Comparison of ENCODE assay signal across 12 mouse cellular contexts in genomic region chr8:125523213-125523612, GRCm38 (mm10). TPM values are rescaled to one million over a fixed set of nuclear protein-coding genes. Genes with fewer than 3 reads are reported as not detected.
DNase-seq lines count a peak whose midpoint lies in the region; ATAC-seq and TF ChIP-seq lines count a peak whose summit lies in the region.
"Had no signal": no experiment of that assay in that cellular context is flagged by ENCODE, and none has a peak within 500 bp of the region (broad histone marks: within the 10 kb centered on the region; RNA-seq: fewer than 3 reads in every experiment).

No protein-coding gene starts in this region.

- H3K9ac ChIP-seq in hindbrain, embryonic 14.5 days = no peak overlapping the region
- H3K9ac ChIP-seq in hindbrain, embryonic 13.5 days = no peak overlapping the region
- H3K9ac ChIP-seq in ES-Bruce4 (ENCODE audit: low read depth, poor library complexity, severe bottlenecking) = no peak overlapping the region
- H3K9ac ChIP-seq: liver, embryonic 13.5 days; neural tube, embryonic 13.5 days had no signal

- H3K4me2 ChIP-seq in hindbrain, embryonic 14.5 days (replicated peaks) = no peak overlapping the region
- no peak overlapping the region for H3K4me2 ChIP-seq in hindbrain, embryonic 13.5 days
- H3K4me2 ChIP-seq: liver, embryonic 13.5 days; neural tube, embryonic 13.5 days had no signal

- TF ChIP-seq POLR2A in ES-Bruce4 (IDR thresholded peaks at IDR 0.05; ENCODE audit: insufficient read depth, low read length) = no peak

- H3K9me3 ChIP-seq in hindbrain, embryonic 14.5 days (ENCODE audit: control insufficient read depth, low read length) = no peaks in the 10 kb centered on the region
- H3K9me3 ChIP-seq in hindbrain, embryonic 13.5 days = no peaks in the 10 kb centered on the region
- H3K9me3 ChIP-seq in ES-Bruce4 (replicated peaks; ENCODE audit: control insufficient read depth, insufficient read depth, low read length, poor library complexity, severe bottlenecking) = no peaks in the 10 kb centered on the region
- H3K9me3 ChIP-seq in limb, embryonic 10.5 days (replicated peaks) = no peaks in the 10 kb centered on the region
- H3K9me3 ChIP-seq: liver, embryonic 13.5 days; neural tube, embryonic 13.5 days had no signal

- H3K4me3 ChIP-seq in hindbrain, embryonic 14.5 days (replicated peaks; ENCODE audit: low read length) = no peak overlapping the region
- H3K4me3 ChIP-seq in hindbrain, embryonic 13.5 days = no peak overlapping the region
- H3K4me3 ChIP-seq in ES-Bruce4 (ENCODE audit: low read depth, low read length) = no peak overlapping the region
- no peak overlapping the region for H3K4me3 ChIP-seq in limb, embryonic 10.5 days
- H3K4me3 ChIP-seq: liver, embryonic 13.5 days; neural tube, embryonic 13.5 days had no signal

- TF ChIP-seq CTCF in ES-Bruce4 (IDR thresholded peaks at IDR 0.05; ENCODE audit: low read depth, low read length) = no peak

- ATAC-seq in hindbrain, embryonic 14.5 days (ENCODE audit: low FRiP score) = no peak
- ATAC-seq in hindbrain, embryonic 13.5 days (ENCODE audit: low FRiP score) = no peak
- ATAC-seq in erythroblast, adult 5-6 weeks (replicated peaks; ENCODE audit: low FRiP score, poor library complexity, severe bottlenecking) = no peak

- WGBS in hindbrain, embryonic 14.5 days = 44% methylated on average over 5 of the region's 5 CpGs
- WGBS in hindbrain, embryonic 13.5 days = 48% methylated on average over 5 of the region's 5 CpGs
- WGBS in limb, embryonic 10.5 days = 33% methylated on average over 5 of the region's 5 CpGs

- DNase-seq in hindbrain, embryonic 14.5 days (ENCODE audit: low spot score) = no peak
- peak; percentile 31 for DNase-seq in A20 (ENCODE audit: low read depth, low spot score)
- DNase-seq in limb, embryonic 10.5 days (ENCODE audit: low spot score) = no peak
- DNase-seq in frontal cortex, postnatal 14 days (ENCODE audit: low spot score in 2 of 2) = no peak
- DNase-seq in adrenal gland, postnatal 36 days = no peak
- DNase-seq: cerebellum, adult 11-12 months; liver, embryonic 13.5 days had no signal

- peaks cover 46% of the 10 kb centered on the region for H3K4me1 ChIP-seq in hindbrain, embryonic 14.5 days (replicated peaks; ENCODE audit: control insufficient read depth, insufficient read depth, low read length)
- H3K4me1 ChIP-seq in hindbrain, embryonic 13.5 days (replicated peaks) = peaks cover 76% of the 10 kb centered on the region
- H3K4me1 ChIP-seq in ES-Bruce4 (ENCODE audit: control insufficient read depth, insufficient read depth, low read length) = peaks cover 11% of the 10 kb centered on the region
- H3K4me1 ChIP-seq in limb, embryonic 10.5 days = peaks cover 84% of the 10 kb centered on the region

- peak overlapping the region; percentile 2; the same call in 1 of the 2 replicates for H3K27ac ChIP-seq in hindbrain, embryonic 14.5 days
- H3K27ac ChIP-seq in hindbrain, embryonic 13.5 days = no peak overlapping the region
- peak overlapping the region; percentile 27; the same call in 1 of the 2 replicates for H3K27ac ChIP-seq in ES-Bruce4 (ENCODE audit: insufficient read depth, low read length)
- H3K27ac ChIP-seq in limb, embryonic 10.5 days = peak overlapping the region; percentile 43; the same call in 1 of the 2 replicates
- H3K27ac ChIP-seq: kidney, postnatal 0 days; liver, embryonic 13.5 days had no signal

- H3K27me3 ChIP-seq in hindbrain, embryonic 14.5 days (ENCODE audit: control insufficient read depth, insufficient read depth, low read length) = no peaks in the 10 kb centered on the region
- no peaks in the 10 kb centered on the region for H3K27me3 ChIP-seq in hindbrain, embryonic 13.5 days
- H3K27me3 ChIP-seq in ES-Bruce4 (ENCODE audit: control insufficient read depth, insufficient read depth, low read length, poor library complexity, severe bottlenecking) = no peaks in the 10 kb centered on the region
- no peaks in the 10 kb centered on the region for H3K27me3 ChIP-seq in limb, embryonic 10.5 days (ENCODE audit: low read depth, poor library complexity, severe bottlenecking)
- H3K27me3 ChIP-seq: liver, embryonic 13.5 days; neural tube, embryonic 13.5 days had no signal

- H3K36me3 ChIP-seq in hindbrain, embryonic 14.5 days (replicated peaks; ENCODE audit: control insufficient read depth, insufficient read depth) = no peaks in the 10 kb centered on the region
- H3K36me3 ChIP-seq in hindbrain, embryonic 13.5 days = no peaks in the 10 kb centered on the region
- no peaks in the 10 kb centered on the region for H3K36me3 ChIP-seq in ES-Bruce4 (ENCODE audit: control insufficient read depth, insufficient read depth, low read length, poor library complexity, severe bottlenecking)
- no peaks in the 10 kb centered on the region for H3K36me3 ChIP-seq in limb, embryonic 10.5 days
- H3K36me3 ChIP-seq: liver, embryonic 13.5 days; neural tube, embryonic 13.5 days had no signal

- TF ChIP-seq EP300 in ES-Bruce4 (IDR thresholded peaks at IDR 0.05; ENCODE audit: insufficient read depth, low read depth, low read length) = peak; percentile 95

RNA-seq across cellular contexts. Expression of gene Sipa1l2, which starts 46.4 kb away (rescaled TPM):
- 19.3 and 22.1 TPM in 2 replicates for polyA plus RNA-seq in hindbrain, embryonic 14.5 days (2014; fragmentation: Nextera tagmentation; extraction: Ambion mirVana)
- polyA plus RNA-seq in hindbrain, embryonic 13.5 days (2015; fragmentation: Nextera tagmentation; extraction: Ambion mirVana) = 24.7 and 26.5 TPM in 2 replicates
- polyA plus RNA-seq in ES-Bruce4 (2011; ENCODE audit: insufficient read depth, insufficient read length, low read depth, missing spikeins) = 24.3 and 25.1 TPM in 2 replicates
- 11.0 and 13.9 TPM in 2 replicates for polyA plus RNA-seq in limb, embryonic 10.5 days (2016; fragmentation: Nextera tagmentation; extraction: Ambion mirVana)
- total RNA-seq in adrenal gland, postnatal 36 days (2021) = 10 to 100 TPM; 53.1 to 63.7 TPM
- total RNA-seq in erythroblast, adult 5-6 weeks (2015; ENCODE audit: low replicate concordance) = 0.38 and 1.9 TPM in 2 replicates
- total RNA-seq in erythroblast, adult 5-6 weeks (2017; ENCODE audit: low replicate concordance) = 1.2 and 2.6 TPM in 2 replicates
